Mouse (Mus musculus): ENCODE measurements at regions not wholly inside any gene's neighbourhood (a gene's known extent, or its start where the extent isn't known, plus 50 kb on each side); places are given as distances from the start of the nearest gene placed in this dataset.

DNA sequence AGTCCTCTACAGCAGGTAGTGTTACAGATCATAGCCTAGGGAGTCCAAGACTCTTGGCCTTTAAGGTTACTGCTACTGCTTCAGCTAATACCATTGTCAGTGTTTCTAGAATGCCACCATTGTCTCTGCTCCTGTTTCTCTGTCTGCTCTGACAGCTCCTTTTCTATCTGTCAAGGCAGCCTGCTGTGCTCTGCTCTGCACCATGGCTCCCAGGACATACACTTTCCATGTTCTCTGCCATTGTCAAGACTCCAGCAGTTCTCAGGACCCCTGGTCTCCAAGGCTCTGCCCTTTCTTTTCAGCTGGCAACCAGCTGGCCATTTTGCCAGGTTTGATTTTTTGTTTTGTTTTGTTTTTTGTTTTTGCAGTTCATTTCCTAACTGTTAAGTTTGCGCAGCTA lies 208.7 kb downstream of the Otol1 start:
- no peak for DNase-seq

DNA sequence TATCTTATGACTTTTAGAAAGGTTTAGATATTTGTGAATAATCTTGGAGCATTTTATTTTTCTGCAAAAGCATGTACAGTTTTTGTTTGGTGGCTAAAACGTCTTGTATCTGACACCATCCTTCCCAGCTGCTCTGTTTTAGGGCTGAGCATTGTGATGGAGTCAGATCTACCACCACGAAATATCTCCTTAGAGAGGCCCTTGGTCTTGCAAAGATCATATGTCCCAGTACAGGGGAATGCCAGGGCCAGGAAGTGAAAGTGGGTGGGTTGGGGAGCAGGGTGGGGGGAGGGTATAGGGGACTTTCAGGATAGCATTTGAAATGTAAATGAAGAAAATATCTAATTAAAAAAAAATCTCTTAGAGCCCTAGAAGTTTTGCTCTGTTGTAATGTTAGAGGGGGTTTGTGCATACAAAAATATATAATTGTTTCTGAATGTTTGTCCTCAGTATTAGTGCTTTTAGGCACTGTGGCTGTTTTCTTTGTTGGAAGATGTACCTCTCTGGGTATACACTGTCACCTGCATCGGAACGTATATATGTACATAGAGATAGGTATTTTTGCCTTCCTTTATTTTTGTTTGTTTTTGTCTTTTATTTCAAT lies 211.4 kb downstream of the Otol1 start:
- no peak for DNase-seq

DNA sequence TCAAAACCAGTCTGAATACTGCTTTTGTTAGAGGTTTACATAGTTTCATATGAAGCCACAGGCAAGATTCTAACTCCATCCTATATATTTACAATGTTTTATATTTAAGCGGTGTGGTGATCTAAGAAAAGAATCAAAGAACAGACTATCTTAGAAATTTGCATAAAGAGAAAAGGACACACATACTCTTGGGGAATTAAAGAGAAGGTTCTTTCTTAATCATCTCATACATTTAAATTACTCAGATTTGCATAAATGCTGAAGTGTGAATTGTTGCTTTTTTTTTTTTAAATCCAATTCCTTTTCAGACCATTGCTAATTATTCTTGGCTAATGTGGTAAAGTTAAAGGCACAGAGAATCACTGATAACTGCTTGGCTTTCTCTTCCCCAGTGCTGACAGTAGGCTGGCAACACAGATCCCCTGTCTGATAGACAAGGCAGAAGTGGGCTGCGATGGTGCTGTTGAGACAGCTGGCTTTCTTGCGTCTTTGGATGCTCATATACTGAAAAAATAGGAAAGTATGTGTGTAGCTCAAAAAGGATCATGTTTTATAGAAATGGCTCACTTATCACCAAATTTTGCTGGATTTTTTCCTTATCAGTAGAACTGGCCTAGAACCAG lies 216.1 kb downstream of the Otol1 start:
- no peak for DNase-seq

DNA sequence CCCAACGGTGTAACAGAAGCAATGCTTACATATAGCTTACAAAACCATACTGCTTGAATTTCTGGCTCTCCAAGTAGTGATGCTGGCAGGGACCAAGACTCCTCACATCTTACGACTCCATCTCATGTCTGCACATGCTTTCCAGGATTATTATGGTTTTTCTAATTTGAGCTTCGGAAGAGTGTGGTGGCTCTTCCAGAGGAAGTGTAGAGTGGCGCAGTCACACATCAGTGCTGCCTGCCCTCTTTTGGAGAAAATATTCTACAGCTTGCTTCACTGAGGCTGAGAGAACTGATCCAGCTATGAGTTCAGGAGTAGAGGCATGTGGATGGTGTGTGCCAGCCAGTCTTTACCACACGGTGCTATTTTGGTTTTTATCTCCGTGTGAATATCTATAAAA lies 217.4 kb downstream of the Otol1 start:
- no peak for DNase-seq

DNA sequence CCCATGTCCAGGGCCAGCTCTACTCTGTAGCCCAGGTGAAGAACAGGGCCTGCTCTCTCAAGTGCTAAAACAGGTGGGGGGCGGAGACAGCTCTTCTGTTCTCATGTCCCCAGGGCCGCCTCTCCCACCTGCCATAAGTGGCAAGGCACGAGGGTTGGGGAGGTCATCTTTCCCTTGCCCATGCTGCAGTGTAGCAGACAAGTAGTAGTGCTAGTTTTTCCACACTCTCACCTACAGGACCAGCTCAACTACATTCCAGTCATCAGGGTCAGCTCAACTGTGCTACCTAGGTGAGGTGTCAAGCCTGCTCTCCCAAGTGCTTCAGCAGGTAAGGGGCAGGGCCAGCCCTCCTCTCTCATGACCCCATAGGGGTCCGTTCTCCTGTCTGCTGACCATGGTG lies 219.8 kb downstream of the Otol1 start:
- DNase-seq = no peak

DNA sequence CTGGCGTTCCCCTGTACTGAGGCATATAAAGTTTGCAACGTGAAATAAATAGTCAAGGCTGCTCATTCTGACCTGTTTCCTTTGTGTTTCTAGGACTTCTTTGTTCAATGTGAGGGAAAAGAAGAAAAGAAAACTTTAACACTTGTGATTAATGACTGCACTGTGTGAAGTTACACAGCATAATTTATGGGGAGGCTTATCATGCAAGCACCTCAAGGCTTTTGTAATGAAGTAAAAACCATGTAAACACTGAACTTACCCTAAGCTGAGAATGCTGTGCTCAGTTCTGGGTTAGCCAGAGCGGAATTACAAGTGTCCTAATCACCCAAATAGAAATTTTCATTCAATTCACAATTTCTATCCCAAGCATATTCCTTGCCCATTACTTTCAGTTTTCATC lies 241.2 kb downstream of the Otol1 start:
- no peak for DNase-seq

DNA sequence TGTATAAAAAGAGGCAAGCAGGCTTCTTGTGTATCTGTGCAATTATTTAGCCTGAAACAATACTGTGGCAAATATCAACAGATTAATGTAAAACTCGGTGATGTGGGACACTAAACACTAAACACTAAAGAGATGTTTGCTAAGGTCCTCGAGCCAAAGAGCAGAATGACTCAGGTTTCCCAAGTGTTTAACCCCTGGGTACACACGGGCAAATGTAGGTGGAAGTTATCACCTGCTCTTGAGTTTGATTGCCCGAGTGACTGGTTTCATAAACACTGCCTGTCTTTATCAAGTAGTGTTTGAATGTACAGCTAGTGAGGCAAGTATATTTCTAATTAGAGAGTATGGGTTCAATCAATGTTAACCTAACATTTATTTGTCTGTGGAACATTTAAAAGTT lies 242.5 kb downstream of the Otol1 start:
- no peak for DNase-seq

DNA sequence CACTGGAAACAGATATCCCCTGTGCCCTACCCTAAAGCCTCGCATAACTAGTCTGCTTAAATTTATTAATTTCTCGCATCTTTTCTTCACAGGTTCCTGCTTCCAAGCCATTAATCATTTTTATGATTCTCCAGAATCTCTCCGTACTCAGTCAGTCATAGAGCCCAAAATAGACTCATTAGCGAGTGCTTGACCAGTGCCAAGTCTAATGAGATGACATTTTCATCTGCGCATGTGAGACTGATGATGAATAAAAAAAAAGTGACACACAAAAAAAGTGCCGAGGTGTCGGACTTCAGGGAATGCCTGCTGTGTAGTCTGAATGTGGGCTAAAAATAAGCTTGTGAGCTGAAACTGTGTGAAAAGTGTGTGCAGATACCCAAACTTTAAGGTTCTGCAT lies 243.3 kb downstream of the Otol1 start:
- no peak for DNase-seq

DNA sequence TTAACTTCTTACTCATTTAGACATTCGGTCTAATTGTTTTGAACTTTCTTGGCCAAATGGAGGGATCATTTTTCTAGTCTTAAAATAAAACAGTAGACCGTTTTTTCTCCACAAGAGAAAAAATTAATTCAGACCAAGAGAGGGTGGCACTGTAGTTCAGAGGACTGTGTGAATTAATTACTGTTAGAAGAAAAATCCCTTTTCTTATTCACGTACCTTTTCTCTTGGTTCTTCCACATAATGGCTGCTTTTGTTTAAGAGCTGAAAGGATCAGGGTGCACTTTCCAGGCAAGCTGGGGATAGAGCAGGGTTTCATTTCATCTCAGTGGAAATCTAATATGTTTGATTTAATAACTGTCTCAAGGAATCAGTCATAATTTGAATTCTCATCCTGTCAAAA lies 255.9 kb downstream of the Otol1 start:
- no peak for DNase-seq

DNA sequence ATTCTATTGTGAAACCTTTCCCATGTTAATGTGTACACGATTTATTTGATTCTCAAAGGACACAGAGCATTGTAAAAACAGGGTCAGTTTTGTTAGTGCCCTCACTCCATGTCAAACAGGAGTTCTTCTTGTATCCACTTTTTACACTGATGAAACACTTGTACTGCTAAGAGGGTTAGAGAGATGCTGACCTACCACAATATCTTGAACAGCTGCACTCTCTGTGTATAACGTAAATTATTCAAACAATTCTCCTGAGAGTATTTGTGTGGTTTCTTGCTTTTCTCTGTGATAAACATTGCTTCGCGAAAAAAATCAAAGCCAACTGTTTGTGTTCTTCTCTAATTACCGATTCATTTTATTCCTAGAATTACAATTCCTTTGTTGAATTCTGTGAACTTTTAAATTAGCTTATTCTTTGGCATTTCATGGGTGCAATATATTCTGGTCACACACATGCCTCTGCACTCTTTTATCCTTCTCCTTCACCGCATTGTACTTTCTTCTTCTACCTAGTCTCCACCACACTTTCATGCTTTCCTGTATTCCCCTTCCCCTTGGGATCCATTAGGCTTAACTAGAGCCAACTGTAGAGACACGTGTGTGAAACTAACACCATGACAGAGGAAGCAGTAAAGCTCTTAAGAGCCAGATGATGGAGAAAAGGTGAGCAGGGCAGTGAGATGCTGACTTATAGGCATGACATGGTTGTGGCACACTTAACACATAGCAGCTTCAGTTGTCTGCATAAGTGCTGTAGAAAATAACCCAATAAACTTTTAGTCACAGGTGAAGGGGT lies 281.4 kb downstream of the Otol1 start:
- DNase-seq = no peak

DNA sequence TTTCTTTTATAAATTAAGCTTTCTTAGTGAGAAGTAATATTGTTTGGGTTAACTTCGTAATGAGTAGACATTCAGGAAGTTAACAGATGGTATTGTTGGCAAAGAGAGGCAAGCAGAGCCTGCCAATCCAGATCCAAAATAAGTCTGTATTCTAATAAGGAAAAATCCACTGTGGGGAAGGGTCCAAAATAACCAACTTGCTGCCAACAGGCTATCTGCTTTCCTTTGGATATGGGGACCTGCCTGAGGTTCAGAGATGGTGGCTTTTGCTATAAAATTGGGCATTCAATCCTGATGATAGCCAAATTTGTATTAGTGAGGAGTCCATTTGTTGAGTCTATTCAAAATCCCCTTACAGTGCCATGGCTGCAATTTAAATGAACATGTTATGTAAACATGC lies 300.1 kb downstream of the Otol1 start:
- no peak for DNase-seq

DNA sequence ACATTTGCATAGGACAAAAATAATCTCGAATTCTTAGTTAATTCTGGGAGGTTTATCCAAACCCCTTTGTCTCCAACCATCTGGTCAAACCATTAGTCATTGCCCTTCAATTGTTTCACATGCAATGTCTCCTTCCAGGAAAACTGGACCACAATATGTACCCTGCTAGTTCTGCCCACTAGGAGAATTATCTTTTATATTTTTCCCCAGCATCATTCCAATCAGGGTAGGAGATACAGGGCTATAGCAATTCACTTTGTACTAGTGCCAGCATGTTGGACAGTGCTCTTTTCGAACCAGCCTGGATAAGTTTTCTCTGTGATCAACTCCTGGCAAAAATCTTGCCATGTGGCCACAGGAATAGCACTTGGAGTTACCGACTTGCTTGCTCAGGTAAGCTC lies 300.6 kb downstream of the Otol1 start:
- DNase-seq = no peak

DNA sequence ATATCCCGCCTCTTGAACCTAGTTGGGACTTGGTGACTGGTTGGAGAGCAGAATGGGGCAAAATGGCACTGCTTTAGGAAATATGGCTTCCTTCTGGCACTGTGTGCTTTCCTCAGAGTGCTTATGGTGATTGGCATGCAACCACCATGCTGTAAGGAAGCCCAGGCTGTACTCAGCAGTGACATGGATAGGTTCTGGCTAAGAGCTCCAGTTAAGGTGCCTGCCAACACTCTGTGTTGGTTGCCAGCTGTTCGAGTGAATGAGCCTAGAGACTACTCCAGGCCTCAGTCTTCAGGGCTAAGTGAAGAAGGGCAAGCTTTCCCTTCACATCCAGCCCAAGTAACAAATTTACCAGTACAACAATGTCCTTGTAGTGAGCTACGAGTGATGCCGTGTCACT lies 301.9 kb downstream of the Otol1 start:
- no peak for DNase-seq

DNA sequence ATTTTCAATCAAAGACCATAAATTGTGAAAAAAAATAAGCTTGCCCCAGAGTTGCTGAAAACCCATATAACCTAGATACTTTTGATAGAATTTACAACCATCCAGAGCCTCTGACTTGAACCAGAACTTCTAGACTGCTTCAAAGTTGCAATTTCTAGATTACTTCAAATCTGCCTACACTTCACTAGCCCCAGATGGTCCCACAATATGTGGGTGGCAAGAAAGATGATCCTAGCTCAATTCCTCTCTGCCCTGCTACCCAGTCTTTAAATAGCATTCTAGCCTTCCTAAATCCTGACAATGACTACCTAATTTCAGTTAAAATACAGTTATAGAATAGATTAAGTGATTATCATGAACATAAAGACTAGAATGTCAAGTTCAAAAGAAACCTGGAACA lies 303.6 kb downstream of the Otol1 start:
- DNase-seq = no peak

DNA sequence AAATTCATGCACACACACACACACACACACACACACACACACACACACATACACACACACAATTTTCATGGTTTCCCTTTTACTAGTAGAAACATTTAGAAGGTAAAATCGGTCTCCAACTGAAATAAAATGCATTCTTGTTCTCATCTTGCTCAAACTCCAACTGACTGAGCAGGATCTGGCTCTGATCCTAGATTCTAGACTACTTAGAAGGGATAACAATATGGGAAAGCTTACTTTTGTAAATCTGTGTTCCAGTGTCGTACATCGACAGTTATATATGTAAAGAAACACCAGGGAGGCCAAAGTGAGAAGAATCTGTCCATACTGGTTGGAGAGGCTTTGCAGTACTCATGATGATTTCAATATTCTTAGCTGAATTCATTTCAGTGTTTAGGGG lies 304.6 kb downstream of the Otol1 start:
- DNase-seq = no peak

DNA sequence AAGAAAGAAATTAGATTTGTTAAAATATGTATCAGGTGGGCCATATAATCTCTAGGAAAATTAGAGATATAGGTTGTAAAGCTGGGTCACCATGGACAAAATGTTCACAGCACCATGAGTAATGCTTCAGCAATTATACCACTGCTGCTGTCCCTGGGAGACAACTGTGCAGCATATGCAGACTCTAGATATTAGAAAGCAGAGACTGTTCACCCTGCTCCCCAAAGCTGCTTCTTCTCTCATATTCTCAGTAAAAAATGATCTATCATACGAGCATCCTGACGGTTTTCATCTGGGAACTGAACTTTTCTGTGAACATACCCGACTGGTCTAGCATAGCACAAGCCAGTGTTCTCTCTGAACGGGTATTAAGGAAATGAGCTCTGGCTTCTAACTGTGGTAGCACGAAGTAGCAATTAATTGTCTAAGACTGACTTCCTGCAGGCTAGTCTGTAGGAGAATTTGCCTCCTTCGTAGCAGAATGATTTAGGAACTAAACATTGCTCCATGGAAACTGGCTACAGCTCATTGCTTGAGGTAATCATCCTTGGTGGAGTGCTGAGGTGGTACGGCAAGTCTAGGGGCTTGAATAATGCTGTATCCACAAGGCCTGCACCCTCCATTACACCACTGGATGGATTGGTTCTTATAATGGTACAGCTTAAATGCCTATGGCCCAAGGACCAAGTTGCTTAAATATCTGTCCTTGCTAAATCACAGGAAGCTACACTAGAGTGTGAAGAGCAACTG lies 305.9 kb downstream of the Otol1 start:
- no peak for DNase-seq

DNA sequence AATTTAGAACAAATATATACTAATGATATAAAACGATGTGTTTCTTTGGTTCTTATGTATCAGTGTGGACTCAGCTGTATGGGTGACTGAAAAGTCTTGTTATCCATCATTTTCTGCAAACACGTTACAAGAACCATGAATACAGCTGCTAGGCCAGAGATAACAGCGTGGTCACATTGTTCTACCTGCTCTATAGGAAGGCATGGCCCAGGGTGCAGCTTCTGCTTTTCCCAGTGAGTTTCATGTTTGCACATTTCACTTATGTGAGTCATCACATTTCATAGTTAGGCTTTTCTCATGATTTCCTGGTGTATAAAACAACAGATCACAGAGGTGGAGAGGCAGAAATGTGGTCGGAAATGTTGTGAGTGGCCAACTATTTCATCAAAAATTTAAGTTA lies 306.8 kb downstream of the Otol1 start:
- DNase-seq = no peak

DNA sequence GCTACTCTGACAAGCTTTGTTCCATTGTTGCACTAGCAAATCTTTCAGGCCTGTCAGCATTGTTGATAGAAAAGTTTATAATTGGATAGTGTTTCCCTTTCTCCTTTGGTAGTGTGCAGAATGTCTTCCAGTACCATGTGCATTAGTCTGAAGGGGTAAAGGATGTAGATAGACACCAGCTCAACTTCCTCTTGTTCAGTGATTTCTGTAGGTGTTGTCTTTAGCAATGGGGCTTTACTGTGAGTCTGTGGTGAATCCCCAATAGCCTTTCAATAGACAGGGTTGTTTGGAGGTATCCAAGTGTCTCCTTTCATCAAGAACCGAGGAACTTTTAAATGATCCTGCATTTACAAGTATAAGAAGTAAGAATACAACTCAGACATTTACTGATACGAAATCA lies 311.0 kb downstream of the Otol1 start:
- DNase-seq = no peak

DNA sequence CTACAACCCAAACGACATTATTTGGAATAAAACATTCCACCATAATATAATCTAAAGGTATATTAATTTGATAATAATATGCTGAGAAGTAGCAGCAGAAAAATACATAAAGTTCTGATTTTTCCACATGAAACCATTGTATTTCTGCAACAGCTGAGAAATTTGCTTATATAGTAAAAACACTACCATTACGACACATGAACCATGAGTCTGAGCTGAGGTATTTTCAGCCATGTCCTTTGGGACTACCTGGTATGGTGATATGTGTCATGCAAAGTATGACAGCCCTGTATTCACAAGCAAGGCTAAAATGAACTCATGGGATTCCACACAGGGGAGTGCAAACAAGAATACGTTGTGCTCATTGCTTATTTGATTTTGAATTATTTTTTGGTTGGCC lies 311.7 kb downstream of the Otol1 start:
- DNase-seq = no peak

DNA sequence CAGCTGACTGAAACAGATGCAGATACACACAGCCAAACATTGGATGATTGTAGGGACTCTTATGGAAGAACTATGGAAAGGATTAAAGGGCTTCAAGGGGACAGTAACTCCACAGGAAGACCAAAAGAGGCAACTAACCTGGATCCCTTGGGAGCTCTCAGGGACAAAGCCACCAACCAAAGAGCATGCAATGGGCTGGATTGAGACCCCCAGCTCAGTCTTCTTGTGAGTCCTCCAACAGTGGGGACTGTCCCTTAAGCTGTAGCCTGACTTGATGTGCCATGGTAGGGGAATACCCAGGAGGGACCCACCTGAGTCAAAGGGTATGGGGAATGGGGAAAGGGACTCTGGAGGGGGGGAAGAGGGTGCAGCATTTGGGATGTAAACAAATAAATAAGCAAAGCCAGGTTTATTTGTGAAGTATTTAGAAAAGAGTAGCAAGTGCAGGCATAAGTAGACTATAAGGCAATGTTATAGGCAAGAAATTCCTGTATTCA lies 313.8 kb downstream of the Otol1 start:
- DNase-seq = no peak

DNA sequence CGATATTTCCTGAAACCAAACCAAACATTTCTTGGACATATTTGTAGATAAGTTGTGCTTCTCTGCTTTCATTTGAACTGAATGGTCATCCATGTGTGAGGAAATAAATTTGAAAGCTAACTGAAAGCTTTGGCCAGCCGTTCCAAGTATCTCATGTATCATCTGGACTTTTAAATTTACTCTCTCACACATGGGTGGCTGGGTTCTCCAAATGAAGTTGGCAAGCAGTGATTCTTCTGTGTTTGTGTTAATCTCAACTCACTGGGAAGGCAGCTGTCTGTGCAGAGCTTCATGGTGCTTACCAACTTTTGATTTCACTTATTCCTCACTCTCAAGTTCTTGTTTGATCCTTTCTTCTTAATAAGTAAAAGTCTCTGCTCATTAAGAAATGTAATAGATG lies 317.3 kb downstream of the Otol1 start:
- DNase-seq = no peak
